In genomic region chr1:164797746-164798285, GRCm38 (mm10) we compare ENCODE assay signal across 15 mouse cellular contexts. TPM values are rescaled to one million over a fixed set of nuclear protein-coding genes. Genes with fewer than 3 reads are reported as not detected.
DNase-seq lines count a peak whose midpoint lies in the region; ATAC-seq and TF ChIP-seq lines count a peak whose summit lies in the region.
"Had no signal": no experiment of that assay in that cellular context is flagged by ENCODE, and none has a peak within 500 bp of the region (broad histone marks: within the 10 kb centered on the region; RNA-seq: fewer than 3 reads in every experiment).

No protein-coding gene starts in this region.

- H3K27me3 ChIP-seq in hindbrain, embryonic 15.5 days: no peaks in the 10 kb centered on the region
- H3K27me3 ChIP-seq in hindbrain, embryonic 14.5 days (ENCODE audit: control insufficient read depth, insufficient read depth, low read length): no peaks in the 10 kb centered on the region
- H3K27me3 ChIP-seq in neural tube, embryonic 14.5 days (ENCODE audit: control insufficient read depth, insufficient read depth, low read length): no peaks in the 10 kb centered on the region
- H3K27me3 ChIP-seq: hindbrain, embryonic 12.5 days; liver, embryonic 13.5 days had no signal

- no peak overlapping the region for H3K9ac ChIP-seq in hindbrain, embryonic 15.5 days
- H3K9ac ChIP-seq in hindbrain, embryonic 14.5 days: no peak overlapping the region
- no peak overlapping the region for H3K9ac ChIP-seq in neural tube, embryonic 14.5 days (replicated peaks; ENCODE audit: low read depth, low read length)
- H3K9ac ChIP-seq: hindbrain, embryonic 12.5 days; liver, embryonic 13.5 days had no signal

- peak; percentile 66; the same call in 1 of the 2 replicates for ATAC-seq in hindbrain, embryonic 15.5 days (ENCODE audit: low FRiP score, low read depth)
- no peak for ATAC-seq in hindbrain, embryonic 14.5 days (ENCODE audit: low FRiP score)
- ATAC-seq in neural tube, embryonic 14.5 days (ENCODE audit: low read depth): peak; percentile 41
- ATAC-seq: forebrain, embryonic 14.5 days had no signal

- no peak overlapping the region for H3K27ac ChIP-seq in hindbrain, embryonic 15.5 days (replicated peaks)
- H3K27ac ChIP-seq in hindbrain, embryonic 14.5 days: no peak overlapping the region
- no peak overlapping the region for H3K27ac ChIP-seq in neural tube, embryonic 14.5 days (ENCODE audit: low read depth, low read length)
- no peak overlapping the region for H3K27ac ChIP-seq in left cerebral cortex, adult 2 months
- H3K27ac ChIP-seq: hindbrain, embryonic 12.5 days; liver, embryonic 13.5 days had no signal

- no peaks in the 10 kb centered on the region for H3K9me3 ChIP-seq in hindbrain, embryonic 15.5 days
- no peaks in the 10 kb centered on the region for H3K9me3 ChIP-seq in hindbrain, embryonic 14.5 days (ENCODE audit: control insufficient read depth, low read length)
- H3K9me3 ChIP-seq in neural tube, embryonic 14.5 days (ENCODE audit: control insufficient read depth, low read length): no peaks in the 10 kb centered on the region
- H3K9me3 ChIP-seq: hindbrain, embryonic 12.5 days; liver, embryonic 13.5 days had no signal

- H3K4me2 ChIP-seq in hindbrain, embryonic 15.5 days: no peak overlapping the region
- no peak overlapping the region for H3K4me2 ChIP-seq in hindbrain, embryonic 14.5 days (replicated peaks)
- no peak overlapping the region for H3K4me2 ChIP-seq in neural tube, embryonic 14.5 days (ENCODE audit: low read depth, low read length)
- H3K4me2 ChIP-seq: hindbrain, embryonic 12.5 days; liver, embryonic 13.5 days had no signal

- H3K36me3 ChIP-seq in hindbrain, embryonic 15.5 days: no peaks in the 10 kb centered on the region
- no peaks in the 10 kb centered on the region for H3K36me3 ChIP-seq in hindbrain, embryonic 14.5 days (replicated peaks; ENCODE audit: control insufficient read depth, insufficient read depth)
- no peaks in the 10 kb centered on the region for H3K36me3 ChIP-seq in neural tube, embryonic 14.5 days (ENCODE audit: control insufficient read depth, insufficient read depth, low read length)
- H3K36me3 ChIP-seq: hindbrain, embryonic 12.5 days; liver, embryonic 13.5 days had no signal

- no peak for TF ChIP-seq CTCF in left cerebral cortex, adult 2 months (IDR thresholded peaks at IDR 0.05)

- no peak overlapping the region for H3K4me3 ChIP-seq in hindbrain, embryonic 15.5 days
- no peak overlapping the region for H3K4me3 ChIP-seq in hindbrain, embryonic 14.5 days (replicated peaks; ENCODE audit: low read length)
- H3K4me3 ChIP-seq in neural tube, embryonic 14.5 days (ENCODE audit: low read depth, low read length): no peak overlapping the region
- no peak overlapping the region for H3K4me3 ChIP-seq in left cerebral cortex, adult 2 months
- H3K4me3 ChIP-seq: hindbrain, embryonic 12.5 days; liver, embryonic 13.5 days had no signal

- peak; percentile 32 for DNase-seq in gastrocnemius, postnatal 14 days
- no peak for DNase-seq in gastrocnemius, adult 18-20 months (ENCODE audit: low spot score)
- DNase-seq in hindbrain, embryonic 14.5 days (ENCODE audit: low spot score): no peak
- DNase-seq in NIH3T3 (ENCODE audit: low read depth): peak; percentile 60
- DNase-seq in ovary, adult 18-20 months (ENCODE audit: low spot score): no peak
- no peak for DNase-seq in left cerebral cortex, adult 2 months (ENCODE audit: extremely low spot score in 1 of 2, low spot score in 2 of 2)
- DNase-seq: B cell, adult 2 months; layer of hippocampus, adult 9-11 months; liver, embryonic 13.5 days; thymus, adult 2 months had no signal

- peaks cover 2% of the 10 kb centered on the region; the same call in 1 of the 2 replicates for H3K4me1 ChIP-seq in hindbrain, embryonic 15.5 days (replicated peaks)
- H3K4me1 ChIP-seq in hindbrain, embryonic 14.5 days (replicated peaks; ENCODE audit: control insufficient read depth, insufficient read depth, low read length): no peaks in the 10 kb centered on the region
- no peaks in the 10 kb centered on the region for H3K4me1 ChIP-seq in neural tube, embryonic 14.5 days (ENCODE audit: control insufficient read depth, insufficient read depth, low read length)
- H3K4me1 ChIP-seq: hindbrain, embryonic 12.5 days; liver, embryonic 13.5 days had no signal

- intact Hi-C loops in gastrocnemius, postnatal 14 days (cut with DNase I; ENCODE audit: low total_unique reads): no loop called here
- intact Hi-C loops in left cerebral cortex, adult 2 months (cut with DNase I): loop anchor here (5.0 kb wide), 1 partner anchor 49 kb away; no protein-coding TSS in a partner anchor

- WGBS in hindbrain, embryonic 15.5 days: 91% methylated on average over 1 of the region's 1 CpGs
- WGBS in hindbrain, embryonic 14.5 days: 90% methylated on average over 1 of the region's 1 CpGs
- 83% methylated on average over 1 of the region's 1 CpGs for WGBS in neural tube, embryonic 14.5 days

RNA-seq across cellular contexts. Expression of gene Dpt, which starts 1.4 kb away (rescaled TPM):
- 10 to 100 TPM; 73.4 to 96.4 TPM for total RNA-seq in gastrocnemius, postnatal 14 days (2021)
- total RNA-seq in gastrocnemius, adult 18-20 months (2021): 10 to 100 TPM; 47.4 to 53.0 TPM
- 1.00 and 1.2 TPM in 2 replicates for polyA plus RNA-seq in hindbrain, embryonic 15.5 days (2015; fragmentation: Nextera tagmentation; extraction: Ambion mirVana)
- 0.55 and 0.70 TPM in 2 replicates for polyA plus RNA-seq in hindbrain, embryonic 14.5 days (2014; fragmentation: Nextera tagmentation; extraction: Ambion mirVana)
- 0.85 TPM in 1 of 2 replicates, not detected in the other for polyA plus RNA-seq in neural tube, embryonic 14.5 days (2014; fragmentation: Nextera tagmentation; extraction: Ambion mirVana)
- under 1 TPM in 1 of 2 experiments, not detected in 1; 0.38 TPM for total RNA-seq in left cerebral cortex, adult 2 months (2021)
- total RNA-seq: monocyte, adult 5-6 weeks had no signal
- polyA plus RNA-seq: forebrain, embryonic 14.5 days had no signal

Comparison
In these comparisons a context has a peak if more than half of its experiments do, and no peak if none do; other contexts are left out.
1. DNase-seq: peak in gastrocnemius, postnatal 14 days (single experiment) and NIH3T3 (single experiment); none in gastrocnemius, adult 18-20 months (single experiment), hindbrain, embryonic 14.5 days (single experiment), ovary, adult 18-20 months (single experiment) and left cerebral cortex, adult 2 months (0 of 2).
2. RNA of gene Dpt, which starts 1.4 kb away (total RNA-seq): 73.4 to 96.4 TPM in gastrocnemius, postnatal 14 days and 47.4 to 53.0 TPM in gastrocnemius, adult 18-20 months; 0.38 TPM in left cerebral cortex, adult 2 months; every median in the first group is over 10 times any median in the second.